Mouse (Mus musculus) MEL (cell line): ENCODE measurements around the gene Ablim1. TPM values are rescaled to one million over a fixed set of nuclear protein-coding genes. Genes with fewer than 3 reads are reported as not detected.

ENCODE experiments used
- DNase-seq: peaks from one replicate; pipeline ENCODE4 v3.0.0; 2011; ENCODE audit warnings: low read depth, low spot score
- H3K27ac ChIP-seq: 2 replicates; pipeline ENCODE4 v1.5.1; 2012; ENCODE audit warnings: low read depth, mild to moderate bottlenecking, control low read depth, low read length, moderate library complexity; ENCODE audit not compliant: control insufficient read depth
- H3K27me3 ChIP-seq, 2 experiments: fragments of 150-350 bp in 1 of 2; sonication (generic) in 1 of 2; 2 replicates each; pipeline ENCODE4 v1.6.1; 2012; ENCODE audit warnings: low read length in 2 of 2, mild to moderate bottlenecking in 2 of 2, improper control_type of control experiment in 1 of 2, moderate library complexity in 1 of 2; ENCODE audit not compliant: insufficient read depth in 2 of 2, control insufficient read depth in 1 of 2
- H3K36me3 ChIP-seq, 2 experiments: 2 replicates each; pipeline ENCODE4 v1.6.1; 2012 to 2014; ENCODE audit warnings: low read length in 2 of 2, improper control_type of control experiment in 1 of 2, inconsistent platforms in 1 of 2, mild to moderate bottlenecking in 1 of 2; ENCODE audit not compliant: insufficient read depth in 2 of 2, control insufficient read depth in 1 of 2
- H3K4me1 ChIP-seq, 2 experiments: fragments of 150-350 bp in 1 of 2; sonication (generic) in 1 of 2; 2 replicates each; pipeline ENCODE4 v1.6.1; 2012; ENCODE audit warnings: low read length in 2 of 2, improper control_type of control experiment in 1 of 2, mild to moderate bottlenecking in 1 of 2; ENCODE audit not compliant: insufficient read depth in 2 of 2, control insufficient read depth in 1 of 2
- H3K4me3 ChIP-seq, 2 experiments: fragments of 150-350 bp in 1 of 2; sonication (generic) in 1 of 2; 2 replicates each; pipeline ENCODE4 v1.5.1; 2012; ENCODE audit warnings: low read depth in 2 of 2, low read length in 2 of 2, mild to moderate bottlenecking in 2 of 2, moderate library complexity in 2 of 2, control low read depth in 1 of 2, improper control_type of control experiment in 1 of 2; ENCODE audit not compliant: control insufficient read depth in 1 of 2, insufficient read depth in 1 of 2
- H3K79me2 ChIP-seq: 2 replicates; pipeline ENCODE4 v1.6.1; 2012; ENCODE audit warnings: mild to moderate bottlenecking, low read length, moderate library complexity; ENCODE audit not compliant: control insufficient read depth, poor library complexity, insufficient read depth
- H3K9ac ChIP-seq: 2 replicates; pipeline ENCODE4 v1.6.1; 2012; ENCODE audit warnings: low read depth, mild to moderate bottlenecking, control low read depth, low read length, moderate library complexity; ENCODE audit not compliant: control insufficient read depth, poor library complexity, severe bottlenecking
- H3K9me3 ChIP-seq: fragments of 150-350 bp; sonication (generic); replicated peaks from 2 replicates; pipeline ENCODE4 v1.6.1; 2012; ENCODE audit warnings: mild to moderate bottlenecking, low read length, improper control_type of control experiment, moderate library complexity; ENCODE audit not compliant: insufficient read depth
- BHLHE40 ChIP-seq: IDR thresholded peaks from 2 replicates; pipeline ENCODE4 v1.6.1; 2012; ENCODE audit warnings: low read depth, mild to moderate bottlenecking, inconsistent platforms, low read length, improper control_type of control experiment, borderline replicate concordance
- E2F4 ChIP-seq: IDR thresholded peaks from 2 replicates; pipeline ENCODE4 v1.6.1; 2011; ENCODE audit warnings: low read depth, low read length, improper control_type of control experiment, borderline replicate concordance
- GABPA ChIP-seq: IDR thresholded peaks from 2 replicates; pipeline ENCODE4 v1.6.1; 2012; ENCODE audit warnings: low read depth, mild to moderate bottlenecking, inconsistent platforms, low read length, improper control_type of control experiment, moderate library complexity
- GATA1 ChIP-seq: IDR thresholded peaks from 2 replicates; pipeline ENCODE4 v1.6.1; 2011; ENCODE audit warnings: low read depth, low read length, improper control_type of control experiment
- JUND ChIP-seq: IDR thresholded peaks from 2 replicates; pipeline ENCODE4 v1.6.1; 2011; ENCODE audit warnings: low read depth, mild to moderate bottlenecking, improper control_type of control experiment, low read length
- MAX ChIP-seq: IDR thresholded peaks from 2 replicates; pipeline ENCODE4 v1.6.1; 2011; ENCODE audit warnings: low read length, improper control_type of control experiment
- MAZ ChIP-seq: IDR thresholded peaks from 2 replicates; pipeline ENCODE4 v1.6.1; 2012; ENCODE audit warnings: low read depth, mild to moderate bottlenecking, inconsistent platforms, low read length, improper control_type of control experiment
- MEF2A ChIP-seq: IDR thresholded peaks from 2 replicates; pipeline ENCODE4 v1.6.1; 2014; ENCODE audit warnings: low read depth, mild to moderate bottlenecking, inconsistent platforms, low read length, improper control_type of control experiment; ENCODE audit not compliant: poor library complexity, insufficient replicate concordance, severe bottlenecking; ENCODE audit errors: extremely low read depth
- NELFE ChIP-seq: IDR thresholded peaks from 2 replicates; pipeline ENCODE4 v1.6.1; 2011; ENCODE audit warnings: low read depth, low read length, improper control_type of control experiment
- POLR2A ChIP-seq, 2 experiments: IDR thresholded peaks; 2 replicates each; pipeline ENCODE4 v1.6.1; 2011 to 2012; ENCODE audit warnings: low read length in 2 of 2, mild to moderate bottlenecking in 2 of 2, control low read depth in 1 of 2, improper control_type of control experiment in 1 of 2, low read depth in 1 of 2, moderate library complexity in 1 of 2; ENCODE audit not compliant: control insufficient read depth in 1 of 2, insufficient read depth in 1 of 2, poor library complexity in 1 of 2
- POLR2AphosphoS2 ChIP-seq: IDR thresholded peaks from 2 replicates; pipeline ENCODE4 v1.6.1; 2011; ENCODE audit warnings: low read length, improper control_type of control experiment
- POLR2AphosphoS5 ChIP-seq: IDR thresholded peaks from 2 replicates; pipeline ENCODE4 v1.6.1; 2012; ENCODE audit warnings: low read depth, borderline replicate concordance, mild to moderate bottlenecking, inconsistent platforms, low read length, moderate library complexity, mixed read lengths
- RCOR1 ChIP-seq: IDR thresholded peaks from 2 replicates; pipeline ENCODE4 v1.6.1; 2012; ENCODE audit warnings: low read depth, mild to moderate bottlenecking, inconsistent platforms, low read length, improper control_type of control experiment
- SIN3A ChIP-seq: IDR thresholded peaks from 2 replicates; pipeline ENCODE4 v1.6.1; 2012; ENCODE audit warnings: low read length, improper control_type of control experiment, inconsistent platforms
- SMC3 ChIP-seq: IDR thresholded peaks from 2 replicates; pipeline ENCODE4 v1.6.1; 2011; ENCODE audit warnings: low read depth, low read length, improper control_type of control experiment
- TCF12 ChIP-seq: IDR thresholded peaks from 2 replicates; pipeline ENCODE4 v1.6.1; 2014; ENCODE audit warnings: low read depth, mild to moderate bottlenecking, inconsistent platforms, low read length, improper control_type of control experiment, moderate library complexity
- UBTF ChIP-seq: IDR thresholded peaks from 2 replicates; pipeline ENCODE4 v1.6.1; 2012; ENCODE audit warnings: low read depth, mild to moderate bottlenecking, inconsistent platforms, low read length, improper control_type of control experiment, moderate library complexity, borderline replicate concordance; ENCODE audit not compliant: insufficient read depth
- USF2 ChIP-seq, 2 experiments: IDR thresholded peaks; 2 replicates each; pipeline ENCODE4 v1.6.1; 2011 to 2012; ENCODE audit warnings: improper control_type of control experiment in 2 of 2, low read length in 2 of 2, borderline replicate concordance in 1 of 2, inconsistent platforms in 1 of 2, low read depth in 1 of 2, mild to moderate bottlenecking in 1 of 2; ENCODE audit not compliant: insufficient read depth in 1 of 2
- ZC3H11A ChIP-seq: IDR thresholded peaks from 2 replicates; pipeline ENCODE4 v1.6.1; 2012; ENCODE audit warnings: low read depth, mild to moderate bottlenecking, inconsistent platforms, low read length, improper control_type of control experiment
- ZKSCAN1 ChIP-seq: IDR thresholded peaks from 2 replicates; pipeline ENCODE4 v1.6.1; 2012; ENCODE audit warnings: low read depth, mild to moderate bottlenecking, inconsistent platforms, low read length, improper control_type of control experiment, moderate library complexity
- polyA plus RNA-seq, 2 experiments: library from polyadenylated mRNA; stranded (reverse) in 1 of 2; unstranded in 1 of 2; fragments of >175 nt in 1 of 2; fragments of >200 nt in 1 of 2; gene quantifications; 2 replicates each; pipeline versions ENCODE4 v1.2.1 to v1.2.4; 2012; ENCODE audit warnings: low replicate concordance in 2 of 2, low read depth in 1 of 2; ENCODE audit not compliant: insufficient read length in 2 of 2, insufficient read depth in 1 of 2, missing spikeins in 1 of 2
- total RNA-seq: library from RNA; depleted of rRNA; stranded (reverse); fragments of 300-350 nt; gene quantifications from 2 replicates; pipeline ENCODE4 v1.2.3, GENCODE M21; 2012

The Ablim1 gene
- total and polyA plus RNA-seq, 3 experiments = not detected

- TF ChIP-seq GATA1 (no peak), MAX (no peak), MEF2A (no peak)
- H3K36me3 ChIP-seq = no peaks in the 10 kb centered on the region
- H3K27ac ChIP-seq = no peak overlapping the region
- H3K4me1 ChIP-seq = no peaks in the 10 kb centered on the region
- no peak overlapping the region for H3K9ac ChIP-seq
- H3K27me3 ChIP-seq = no peaks in the 10 kb centered on the region
- DNase-seq = no peak
- H3K4me3 ChIP-seq = no peak overlapping the region
- H3K79me2 ChIP-seq = no peaks in the 10 kb centered on the region
- H3K9me3 ChIP-seq = no peaks in the 10 kb centered on the region
Observed at GRCm38 (mm10) chr19:57175077-57175476, 139.6 kb downstream of the Ablim1 start.

GRCm38 (mm10) chr19:57174541-57174940 lies 140.2 kb downstream of the Ablim1 start:
- Histone ChIP-seq H3K4me3 (no peak overlapping the region), H3K9me3 (no peaks in the 10 kb centered on the region), H3K27me3 (no peaks in the 10 kb centered on the region), H3K36me3 (no peaks in the 10 kb centered on the region), H3K9ac (no peak overlapping the region), H3K4me1 (no peaks in the 10 kb centered on the region), H3K79me2 (no peaks in the 10 kb centered on the region), H3K27ac (no peak overlapping the region)
- no peak for DNase-seq
- no peak for TF ChIP-seq JUND
- no peak for TF ChIP-seq MEF2A
- TF ChIP-seq BHLHE40 = no peak
- no peak for TF ChIP-seq GABPA
- TF ChIP-seq POLR2A (IDR thresholded peaks at IDR 0.05; ENCODE audit: control insufficient read depth in 1 of 2, insufficient read depth in 1 of 2, low read depth in 1 of 2, low read length in 2 of 2, poor library complexity in 1 of 2) = no peak
- no peak for TF ChIP-seq SIN3A
- no peak for TF ChIP-seq ZC3H11A
- no peak for TF ChIP-seq NELFE
- no peak for TF ChIP-seq POLR2AphosphoS2
- no peak for TF ChIP-seq MAX
- no peak for TF ChIP-seq ZKSCAN1
- no peak for TF ChIP-seq USF2 (IDR thresholded peaks at IDR 0.05; ENCODE audit: borderline replicate concordance in 1 of 2, insufficient read depth in 1 of 2, low read depth in 1 of 2, low read length in 2 of 2)
- no peak for TF ChIP-seq MAZ
- TF ChIP-seq SMC3 = no peak
- no peak for TF ChIP-seq RCOR1
- TF ChIP-seq UBTF = no peak
- no peak for TF ChIP-seq E2F4
- TF ChIP-seq TCF12 = no peak
- no peak for TF ChIP-seq POLR2AphosphoS5
